Mouse (Mus musculus) urinary bladder, postnatal 4 days (tissue): ENCODE results near the gene Vamp4.

Experiments used
- DNase-seq, 2 experiments: peaks; one replicate each; pipeline ENCODE4 v3.0.0; 2021 to 2022; ENCODE audit warnings: low spot score in 2 of 2

Gene Vamp4

DNA sequence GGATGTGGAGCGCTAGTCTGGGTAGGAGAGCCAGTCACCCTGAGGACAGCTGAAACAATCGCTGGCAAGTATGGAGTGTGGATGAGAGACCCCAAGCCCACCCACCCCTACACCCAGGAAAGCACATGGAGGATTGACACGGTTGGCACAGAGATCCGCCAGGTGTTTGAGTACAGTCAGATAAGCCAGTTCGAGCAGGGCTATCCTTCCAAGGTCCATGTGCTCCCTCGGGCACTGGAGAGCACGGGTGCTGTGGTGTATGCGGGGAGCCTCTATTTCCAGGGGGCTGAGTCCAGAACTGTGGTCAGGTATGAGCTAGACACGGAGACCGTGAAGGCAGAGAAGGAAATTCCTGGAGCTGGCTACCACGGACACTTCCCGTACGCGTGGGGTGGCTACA is 78.1 kb downstream of the Vamp4 start:
- no peak for DNase-seq
